Mouse (Mus musculus) forebrain, embryonic 14.5 days (tissue): ENCODE data around the gene Gm11563. TPM values are rescaled to one million over a fixed set of nuclear protein-coding genes. Genes with fewer than 3 reads are reported as not detected.
"Not testable (repeated sequence)": the region's sequence is repeated elsewhere in the genome, so short reads cannot be mapped to it uniquely, and the experiment has no call there.

Experiments used
- ATAC-seq: fragments of 200-750 bp; cut with Nextera tagmentation; 2 replicates; pipeline ENCODE4 v1.8.0; 2017; ENCODE audit warnings: mild to moderate bottlenecking, moderate library complexity
- DNase-seq: peaks from one replicate; pipeline ENCODE4 v3.0.0-alpha.2; 2015; ENCODE audit warnings: low spot score
- H3K27ac ChIP-seq: fragments of 300-500 bp; sonication (generic); 2 replicates; pipeline ENCODE4 v1.5.1; 2014; ENCODE audit warnings: low read depth, mild to moderate bottlenecking, control low read depth, low read length, moderate library complexity
- H3K27me3 ChIP-seq: fragments of 300-500 bp; sonication (generic); replicated peaks from 2 replicates; pipeline ENCODE4 v1.6.1; 2014; ENCODE audit warnings: low read length, control low read depth, mixed read lengths; ENCODE audit not compliant: control insufficient read depth, insufficient read depth
- H3K36me3 ChIP-seq: fragments of 300-500 bp; sonication (generic); 2 replicates; pipeline ENCODE4 v1.6.1; 2014; ENCODE audit warnings: low read length, control low read depth; ENCODE audit not compliant: control insufficient read depth, insufficient read depth
- H3K4me1 ChIP-seq: fragments of 300-500 bp; sonication (generic); 2 replicates; pipeline ENCODE4 v1.6.1; 2014; ENCODE audit warnings: antibody characterized with exemption, low read length, control low read depth; ENCODE audit not compliant: control insufficient read depth, insufficient read depth
- H3K4me2 ChIP-seq: fragments of 300-500 bp; sonication (generic); 2 replicates; pipeline ENCODE4 v1.6.1; 2014; ENCODE audit warnings: mild to moderate bottlenecking, control low read depth, low read length
- H3K4me3 ChIP-seq: fragments of 300-500 bp; sonication (generic); 2 replicates; pipeline ENCODE4 v1.5.1; 2014; ENCODE audit warnings: low read depth, low read length, control low read depth
- H3K9ac ChIP-seq: fragments of 300-500 bp; sonication (generic); 2 replicates; pipeline ENCODE4 v1.6.1; 2014; ENCODE audit warnings: mild to moderate bottlenecking, low read length, control low read depth, moderate library complexity
- H3K9me3 ChIP-seq: fragments of 300-500 bp; sonication (generic); replicated peaks from 2 replicates; pipeline ENCODE4 v1.6.1; 2016; ENCODE audit warnings: low read length, control low read depth, mixed read lengths; ENCODE audit not compliant: control insufficient read depth
- WGBS: fragments of 180-500 bp; shearing (Covaris S2); extraction: QIAGEN DNeasy Blood & Tissue Kit; methylation state at CpG from one replicate; pipeline ENCODE4 v1.1.7; 2014; 5-methylcytosine and 5-hydroxymethylcytosine counted together
- polyA plus RNA-seq: library from polyadenylated mRNA; unstranded; fragments of >200 nt; fragmentation: Nextera tagmentation; extraction: Ambion mirVana; gene quantifications from 2 replicates; pipeline ENCODE4 v1.2.1, GENCODE M21; 2014

Gm11563 gene
- not detected in 2 replicates for polyA plus RNA-seq

DNA sequence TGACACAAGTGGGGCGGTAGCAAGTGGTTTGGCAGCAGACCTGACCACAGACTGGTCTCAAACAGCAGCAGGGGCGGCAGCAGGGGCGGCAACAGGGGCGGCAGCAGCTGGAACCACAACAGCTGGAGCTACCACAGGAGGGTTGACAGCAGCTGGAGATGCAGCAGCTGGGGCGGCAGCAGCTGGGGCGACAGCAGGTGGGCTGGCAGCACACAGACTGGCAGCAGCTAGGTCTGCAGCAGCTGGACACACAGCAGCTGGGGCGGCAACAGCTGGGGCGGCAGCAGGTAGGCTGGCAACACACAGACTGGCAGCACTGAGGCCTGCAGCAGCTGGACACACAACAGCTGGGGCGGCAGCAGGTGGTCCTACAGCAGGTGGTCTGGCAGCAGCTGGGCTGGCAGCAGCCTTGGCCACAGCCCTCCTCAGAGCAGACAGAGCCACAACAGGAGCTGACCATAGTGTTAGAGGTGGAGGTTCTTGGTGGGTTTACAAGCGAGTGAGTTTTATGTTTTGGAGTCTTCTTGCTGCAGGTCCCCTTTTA lies at the start of gene Gm11563:
Gm11563 (minus strand) TSS at position 494 of the 544 bp plus-strand sequence.
- H3K36me3 ChIP-seq, H3K9me3 ChIP-seq, H3K4me2 ChIP-seq, H3K27ac ChIP-seq, H3K27me3 ChIP-seq, H3K9ac ChIP-seq, DNase-seq, ATAC-seq, H3K4me1 ChIP-seq, H3K4me3 ChIP-seq: not testable (repeated sequence)
- WGBS: 56% methylated on average over 10 of the region's 10 CpGs

DNA sequence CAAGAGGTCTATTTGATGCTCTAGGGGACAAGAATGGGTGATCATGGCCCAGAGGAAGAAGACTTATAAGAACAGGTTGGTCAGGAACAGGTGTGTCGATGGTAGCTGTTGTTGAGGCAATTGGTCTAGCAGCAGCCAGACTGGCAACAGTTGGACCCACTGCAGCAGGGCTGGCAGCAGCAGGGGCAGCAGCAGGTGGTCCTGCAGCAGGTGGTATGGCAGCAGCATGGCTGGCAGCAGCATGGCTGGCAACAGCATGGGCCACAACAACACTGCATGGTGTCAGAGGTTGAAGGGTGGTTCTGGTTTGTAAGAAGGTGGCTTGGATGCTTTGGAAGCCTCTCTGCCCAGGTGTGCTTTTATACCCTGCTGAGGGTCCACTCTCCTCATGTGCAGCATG lies 31.7 kb upstream of the Gm11563 start, which contains the start of gene Gm14190:
Gm14190 (minus strand) TSS at position 278 of the 400 bp plus-strand sequence.
- no peaks in the 10 kb centered on the region for H3K4me1 ChIP-seq
- H3K27me3 ChIP-seq: no peaks in the 10 kb centered on the region
- no peak for ATAC-seq
- H3K4me3 ChIP-seq: no peak within 1 kb of the TSS
- no peak within 1 kb of the TSS for H3K27ac ChIP-seq
- H3K36me3 ChIP-seq: no peaks in the 10 kb centered on the region
- no peaks in the 10 kb centered on the region for H3K9me3 ChIP-seq
- no peak for DNase-seq
- WGBS: 96% methylated on average over 1 of the region's 1 CpGs
- no peak within 1 kb of the TSS for H3K4me2 ChIP-seq
- H3K9ac ChIP-seq: no peak within 1 kb of the TSS

DNA sequence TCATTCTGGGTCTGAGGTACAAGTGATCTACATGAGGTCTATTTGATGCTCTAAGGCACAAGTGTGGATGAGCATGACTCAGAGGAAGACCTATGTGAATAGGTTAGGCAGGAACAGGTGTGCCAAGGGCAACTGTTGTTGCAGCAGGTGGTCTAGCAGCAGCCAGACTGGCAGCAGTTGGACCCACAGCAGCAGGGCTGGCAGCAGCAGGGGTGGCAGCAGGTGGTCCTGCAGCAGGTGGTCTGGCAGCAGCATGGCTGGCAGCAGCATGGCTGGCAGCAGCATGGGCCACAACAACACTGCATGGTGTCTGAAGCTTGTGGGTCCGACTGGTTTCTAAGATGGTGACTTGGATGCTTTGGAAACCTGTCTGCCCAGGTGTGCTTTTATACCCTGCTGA lies 26.5 kb upstream of the Gm11563 start:
- H3K27me3 ChIP-seq, H3K36me3 ChIP-seq, H3K4me1 ChIP-seq, H3K9me3 ChIP-seq, H3K27ac ChIP-seq, H3K4me3 ChIP-seq, H3K9ac ChIP-seq, ATAC-seq, H3K4me2 ChIP-seq, DNase-seq: not testable (repeated sequence)
- WGBS: 64% methylated on average over 1 of the region's 1 CpGs

DNA sequence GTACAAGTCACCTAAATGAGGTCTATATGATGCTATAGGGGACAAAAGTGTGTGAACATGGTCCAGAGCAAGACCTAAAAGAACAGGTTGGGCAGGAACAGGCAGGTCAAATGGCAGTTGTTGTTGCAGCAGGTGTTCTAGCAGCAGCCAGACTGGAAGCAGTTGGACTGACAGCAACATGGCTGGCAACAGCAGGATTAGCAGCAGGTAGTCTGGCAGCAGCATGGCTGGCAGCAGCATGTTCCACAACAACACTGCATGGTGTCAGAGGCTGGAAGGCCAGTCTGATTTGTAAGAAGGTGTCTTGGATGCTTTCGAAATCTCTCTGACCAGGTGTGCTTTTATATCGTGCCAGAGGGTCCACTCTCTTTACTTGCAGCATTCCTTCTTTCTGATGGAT lies 24.7 kb upstream of the Gm11563 start:
- WGBS: 86% methylated on average over 2 of the region's 2 CpGs
- H3K27ac ChIP-seq: no peak overlapping the region
- no peaks in the 10 kb centered on the region for H3K27me3 ChIP-seq
- no peaks in the 10 kb centered on the region for H3K36me3 ChIP-seq
- H3K4me3 ChIP-seq: no peak overlapping the region
- no peaks in the 10 kb centered on the region for H3K9me3 ChIP-seq
- H3K4me2 ChIP-seq: no peak overlapping the region
- ATAC-seq (no peak), DNase-seq (no peak)
- H3K4me1 ChIP-seq: no peaks in the 10 kb centered on the region
- no peak overlapping the region for H3K9ac ChIP-seq

DNA sequence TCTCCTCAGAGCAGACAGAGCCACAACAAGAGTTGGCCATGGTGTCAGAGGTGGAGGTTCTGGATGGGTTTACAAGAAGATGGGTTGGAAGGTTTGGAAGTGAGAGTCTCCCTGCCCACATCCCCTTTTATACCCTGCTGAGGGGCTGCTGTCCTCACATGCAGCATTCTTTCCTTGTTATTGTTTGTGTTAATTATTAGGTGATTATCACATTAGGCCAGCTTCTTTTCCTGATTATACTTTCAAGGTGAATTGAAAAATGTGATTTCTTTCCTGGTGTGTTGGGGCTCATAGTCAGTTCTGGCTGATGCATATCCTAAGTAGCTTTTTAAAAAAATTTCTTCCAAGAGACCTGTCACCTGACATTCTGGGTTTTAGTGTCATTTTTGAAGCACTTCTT lies 7.1 kb upstream of the Gm11563 start, which contains the start of gene Krtap4-6:
Krtap4-6 (minus strand) TSS at position 101 of the 400 bp plus-strand sequence.
- DNase-seq: no peak
- H3K4me2 ChIP-seq: no peak within 1 kb of the TSS
- ATAC-seq: no peak
- no peaks in the 10 kb centered on the region for H3K27me3 ChIP-seq
- no peak within 1 kb of the TSS for H3K9ac ChIP-seq
- H3K27ac ChIP-seq: no peak within 1 kb of the TSS
- H3K36me3 ChIP-seq: no peaks in the 10 kb centered on the region
- H3K9me3 ChIP-seq: no peaks in the 10 kb centered on the region
- no peak within 1 kb of the TSS for H3K4me3 ChIP-seq
- H3K4me1 ChIP-seq: no peaks in the 10 kb centered on the region

DNA sequence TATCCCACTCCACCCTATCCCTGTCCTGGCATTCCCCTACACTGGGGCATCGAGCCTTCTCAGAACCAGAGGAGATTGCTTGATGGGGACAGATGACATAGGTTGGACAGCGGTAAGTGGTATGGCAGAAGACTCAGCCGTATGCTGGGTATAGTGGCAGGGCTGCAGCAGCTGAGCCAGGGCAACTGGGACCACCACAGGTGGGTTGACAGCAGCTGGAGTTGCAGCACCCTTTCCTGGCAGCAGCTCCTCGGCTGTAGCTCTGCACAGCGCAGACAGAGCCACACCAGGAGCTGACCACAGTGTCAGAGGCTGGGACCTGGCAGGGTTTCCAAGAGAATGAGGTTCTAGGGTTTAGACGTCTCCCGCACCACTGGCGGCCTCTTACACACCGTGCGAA lies 4.0 kb upstream of the Gm11563 start:
- no peak for ATAC-seq
- Histone ChIP-seq H3K4me3 (no peak overlapping the region), H3K36me3 (no peaks in the 10 kb centered on the region)

DNA sequence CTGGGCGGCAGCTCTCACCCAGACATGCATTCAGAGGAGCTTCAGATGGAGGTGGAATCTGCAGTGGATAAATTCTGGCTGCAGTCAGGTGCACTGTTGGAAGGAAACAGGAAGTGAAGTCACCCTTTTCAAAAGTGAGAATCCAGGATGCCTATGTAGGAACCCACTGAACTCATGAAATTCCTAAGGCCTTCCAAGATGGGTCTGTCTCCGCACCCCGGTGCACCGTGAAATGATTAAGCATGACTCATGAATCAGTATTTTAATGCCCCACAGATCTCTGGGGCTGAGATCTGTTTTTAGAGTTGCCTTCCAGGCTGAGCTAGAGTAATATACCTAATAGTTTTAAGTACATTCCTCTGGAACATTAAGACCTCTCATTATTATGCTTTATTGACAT lies 496 bp upstream of the Gm11563 start:
- no peak overlapping the region for H3K4me2 ChIP-seq
- DNase-seq: no peak
- no peak for ATAC-seq
- no peaks in the 10 kb centered on the region for H3K36me3 ChIP-seq
- no peak overlapping the region for H3K27ac ChIP-seq
- no peak overlapping the region for H3K4me3 ChIP-seq
- no peaks in the 10 kb centered on the region for H3K4me1 ChIP-seq
- H3K9ac ChIP-seq: no peak overlapping the region
- H3K9me3 ChIP-seq: no peaks in the 10 kb centered on the region
- WGBS: 88% methylated on average over 4 of the region's 4 CpGs
- H3K27me3 ChIP-seq: no peaks in the 10 kb centered on the region

More for the DNA sequence above, 4.0 kb upstream of the Gm11563 start:
- DNase-seq: no peak
- Histone ChIP-seq H3K27ac (no peak overlapping the region), H3K9me3 (no peaks in the 10 kb centered on the region), H3K9ac (no peak overlapping the region), H3K4me2 (no peak overlapping the region), H3K27me3 (no peaks in the 10 kb centered on the region), H3K4me1 (no peaks in the 10 kb centered on the region)
- 88% methylated on average over 10 of the region's 10 CpGs for WGBS

DNA sequence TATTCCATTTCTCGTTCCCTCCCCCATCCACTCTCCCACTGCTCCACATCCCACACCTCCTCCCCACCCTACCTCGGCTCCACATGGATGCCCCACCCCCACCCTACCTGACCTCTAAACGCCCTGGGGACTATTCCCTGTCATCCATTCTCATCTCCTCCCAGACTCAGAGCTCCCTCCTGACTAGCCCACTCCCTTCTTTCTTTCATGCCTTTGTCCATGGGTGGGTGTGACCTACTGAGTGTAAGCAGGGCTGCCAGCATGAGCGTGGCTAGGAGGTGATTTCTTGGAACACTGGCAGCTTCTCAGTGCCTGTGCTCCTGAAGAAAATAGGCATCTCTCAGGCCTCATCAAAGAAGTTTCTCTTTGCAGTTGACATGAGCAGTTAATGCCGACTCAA lies 1.7 kb downstream of the Gm11563 start:
- ATAC-seq (no peak), DNase-seq (no peak)
- Histone ChIP-seq H3K4me2 (no peak overlapping the region), H3K27me3 (no peaks in the 10 kb centered on the region), H3K36me3 (no peaks in the 10 kb centered on the region), H3K4me1 (no peaks in the 10 kb centered on the region), H3K9ac (no peak overlapping the region), H3K9me3 (no peaks in the 10 kb centered on the region), H3K27ac (no peak overlapping the region), H3K4me3 (no peak overlapping the region)
- WGBS: 43% methylated on average over 5 of the region's 5 CpGs

DNA sequence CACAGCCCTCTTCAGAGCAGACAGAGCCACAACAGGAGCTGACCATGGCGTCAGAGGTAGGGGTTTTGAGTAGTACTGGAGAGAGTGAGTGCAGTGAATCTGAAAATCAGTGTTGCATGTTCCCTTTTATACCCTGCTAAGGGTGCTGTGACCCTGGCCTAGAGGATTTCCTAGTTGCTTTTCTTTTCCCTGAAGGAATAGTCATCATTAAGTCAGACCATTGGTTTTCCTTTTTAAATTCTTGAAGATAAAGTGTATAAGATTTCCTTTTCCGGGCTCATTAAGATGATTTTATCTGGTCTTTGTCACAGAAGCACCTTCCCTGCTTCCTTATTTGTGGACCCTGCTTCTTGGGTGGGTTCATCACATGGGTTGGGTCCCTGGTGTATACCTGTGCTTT lies 8.6 kb downstream of the Gm11563 start, which contains the start of gene Gm11555:
Gm11555 (minus strand) TSS at position 101 of the 400 bp plus-strand sequence.
- no peaks in the 10 kb centered on the region for H3K27me3 ChIP-seq
- 72% methylated on average over 2 of the region's 2 CpGs for WGBS
- no peak within 1 kb of the TSS for H3K4me2 ChIP-seq
- H3K9ac ChIP-seq: no peak within 1 kb of the TSS
- no peak within 1 kb of the TSS for H3K27ac ChIP-seq
- no peak within 1 kb of the TSS for H3K4me3 ChIP-seq
- ATAC-seq (no peak), DNase-seq (no peak)
- no peaks in the 10 kb centered on the region for H3K9me3 ChIP-seq
- no peaks in the 10 kb centered on the region for H3K4me1 ChIP-seq
- H3K36me3 ChIP-seq: no peaks in the 10 kb centered on the region
